9 mouse cellular contexts compared by ENCODE assay signal in genomic region chr7:81212261-81212681, GRCm38 (mm10). TPM values are rescaled to one million over a fixed set of nuclear protein-coding genes. Genes with fewer than 3 reads are reported as not detected.
DNase-seq lines count a peak whose midpoint lies in the region; ATAC-seq lines count a peak whose summit lies in the region.
"Had no signal": no experiment of that assay in that cellular context is flagged by ENCODE, and none has a peak within 500 bp of the region (broad histone marks: within the 10 kb centered on the region; RNA-seq: fewer than 3 reads in every experiment).

No protein-coding gene starts in this region.

- peak; percentile 38; the same call in 1 of the 2 replicates for ATAC-seq in forebrain, embryonic 13.5 days

- H3K4me1 ChIP-seq in forebrain, embryonic 13.5 days: peaks cover 23% of the 10 kb centered on the region
- H3K4me1 ChIP-seq in megakaryocyte, embryonic 14.5 days: peaks cover 47% of the 10 kb centered on the region

- H3K4me3 ChIP-seq in forebrain, embryonic 13.5 days: peak overlapping the region; percentile 42
- peak overlapping the region; percentile 90 for H3K4me3 ChIP-seq in megakaryocyte, embryonic 14.5 days (replicated peaks)

- peak overlapping the region; percentile 43; the same call in 1 of the 2 replicates for H3K9ac ChIP-seq in forebrain, embryonic 13.5 days

- intact Hi-C loops in heart, postnatal 36 days (cut with DNase I): loop anchor here (10.0 kb wide), 1 partner anchor 363 kb away; the partner anchor contains the start of gene Whamm

- WGBS in forebrain, embryonic 13.5 days: under 1% methylated on average over 22 of the region's 22 CpGs

- no peak overlapping the region for H3K27ac ChIP-seq in forebrain, embryonic 13.5 days

- no peaks in the 10 kb centered on the region for H3K36me3 ChIP-seq in forebrain, embryonic 13.5 days (ENCODE audit: poor library complexity, severe bottlenecking)
- no peaks in the 10 kb centered on the region for H3K36me3 ChIP-seq in megakaryocyte, embryonic 14.5 days (replicated peaks; ENCODE audit: low read length)

- peaks cover 78% of the 10 kb centered on the region for H3K27me3 ChIP-seq in forebrain, embryonic 13.5 days
- peaks cover 56% of the 10 kb centered on the region for H3K27me3 ChIP-seq in megakaryocyte, embryonic 14.5 days (replicated peaks)
- H3K27me3 ChIP-seq: Patski had no signal

- no peaks in the 10 kb centered on the region for H3K9me3 ChIP-seq in forebrain, embryonic 13.5 days (replicated peaks)
- H3K9me3 ChIP-seq in megakaryocyte, embryonic 14.5 days: no peaks in the 10 kb centered on the region

- DNase-seq in right cerebral cortex, postnatal 25 days: peak; percentile 10
- no peak for DNase-seq in right cerebral cortex, postnatal 14 days
- peak; percentile 65 to 74 for DNase-seq in heart, postnatal 36 days
- peak; percentile 74 to 86 for DNase-seq in kidney, postnatal 4 days
- peak; percentile 71 for DNase-seq in retina, postnatal 1 day
- DNase-seq in urinary bladder, postnatal 14 days (ENCODE audit: low spot score): peak; percentile 34

- H3K4me2 ChIP-seq in forebrain, embryonic 13.5 days: peak overlapping the region; percentile 64

RNA-seq across cellular contexts. Expression of gene Pde8a, which starts 1.1 kb away (rescaled TPM):
- polyA plus RNA-seq in forebrain, embryonic 13.5 days (2015; fragmentation: Nextera tagmentation; extraction: Ambion mirVana): 1.5 and 1.9 TPM in 2 replicates
- 10 to 100 TPM; 11.5 to 11.9 TPM for total RNA-seq in heart, postnatal 36 days (2021)
- 2.9 TPM in 1 of 2 replicates, not detected in the other for polyA plus RNA-seq in megakaryocyte, embryonic 14.5 days (2012; ENCODE audit: insufficient read depth, low replicate concordance)
